1 mouse cellular context compared by ENCODE assay signal in the genomic region with DNA sequence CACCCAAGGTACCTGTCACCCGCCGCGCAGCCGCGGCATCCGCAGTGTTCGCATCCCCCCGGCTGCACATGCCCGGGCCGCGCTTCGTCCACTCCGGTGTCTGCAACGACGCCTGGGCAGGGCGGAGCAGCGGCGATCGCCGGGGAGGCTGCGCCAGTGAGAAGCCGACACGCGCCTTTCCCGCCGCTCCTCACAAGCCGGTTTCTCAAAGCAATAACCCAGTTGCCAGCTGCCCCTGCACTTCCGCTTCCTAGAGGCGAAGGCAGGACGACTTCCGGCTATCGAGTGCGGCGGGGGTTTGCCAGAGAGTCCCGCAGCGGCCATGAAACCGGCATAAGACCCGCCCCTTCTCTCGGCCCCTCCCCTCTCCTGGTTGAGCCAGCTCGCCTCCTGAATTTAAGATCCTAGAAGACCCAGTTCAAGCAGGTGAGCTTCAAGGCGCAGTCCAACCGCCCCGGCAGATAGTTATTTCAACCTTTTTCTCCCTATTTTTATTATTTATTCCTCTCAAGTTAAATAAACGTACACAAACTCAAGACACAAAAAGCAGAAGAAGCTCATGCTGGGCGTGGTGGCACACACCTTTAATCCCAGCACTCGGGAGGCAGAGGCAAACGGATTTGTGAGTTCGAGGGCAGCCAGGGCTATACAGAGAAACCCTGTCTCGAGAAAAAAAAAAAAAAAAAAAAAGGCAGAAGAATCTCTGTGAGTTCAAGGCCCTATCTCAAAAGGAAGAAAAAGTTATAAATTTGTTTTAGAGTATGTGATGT.
TF ChIP-seq lines count a peak whose summit lies in the region.

Gene Uggt1 (minus strand): TSS at position 663 of the 770 bp plus-strand sequence.

TF ChIP-seq in CH12.LX, 34 proteins besides CTCF, POLR2A, EP300 and RAD21 (continued from another document):
- TF ChIP-seq GABPA (IDR thresholded peaks at IDR 0.05; ENCODE audit: insufficient replicate concordance, low read depth, low read length) = peak; percentile 34; the same call in 1 of the 2 replicates
- peak; percentile 95 for TF ChIP-seq MXI1 (IDR thresholded peaks at IDR 0.05; ENCODE audit: low read depth, low read length)
- peak; percentile 28; the same call in 1 of the 2 replicates for TF ChIP-seq MAX (IDR thresholded peaks at IDR 0.05; ENCODE audit: low read length)
- TF ChIP-seq ZC3H11A (IDR thresholded peaks at IDR 0.05; ENCODE audit: low read depth, low read length) = no peak
- 0 out of 2 replicates have a peak, but pooled peaks have one; percentile 7 for TF ChIP-seq IRF4 (IDR thresholded peaks at IDR 0.05; ENCODE audit: low read depth, low read length)
- TF ChIP-seq ELF1 (IDR thresholded peaks at IDR 0.05; ENCODE audit: low read depth, low read length) = peak; percentile 98
- no peak for TF ChIP-seq USF2 (conservative IDR thresholded peaks at IDR 0.05; ENCODE audit: low read depth, low read length)
- TF ChIP-seq TCF12 (IDR thresholded peaks at IDR 0.05; ENCODE audit: low read depth, low read length) = peak; percentile 81
- peak; percentile 42; the same call in 1 of the 2 replicates for TF ChIP-seq ETS1 (conservative IDR thresholded peaks at IDR 0.05; ENCODE audit: low read depth, low read length)
- TF ChIP-seq PAX5 (IDR thresholded peaks at IDR 0.05; ENCODE audit: low read length) = no peak
- TF ChIP-seq MYC (IDR thresholded peaks at IDR 0.05; ENCODE audit: low read depth, low read length) = peak; percentile 46; the same call in 1 of the 2 replicates
- TF ChIP-seq POLR2AphosphoS2 (IDR thresholded peaks at IDR 0.05; ENCODE audit: low read depth, low read length) = no peak; the same call in 1 of the 2 replicates
- peak; percentile 81; the same call in 1 of the 2 replicates for TF ChIP-seq KAT2A (IDR thresholded peaks at IDR 0.05; ENCODE audit: insufficient replicate concordance, low read length)
- no peak for TF ChIP-seq MAZ (IDR thresholded peaks at IDR 0.05; ENCODE audit: low read depth, low read length)
- TF ChIP-seq NRF1 (IDR thresholded peaks at IDR 0.05; ENCODE audit: low read depth, low read length) = peak; percentile 67
